Mouse (Mus musculus) retina, postnatal 7 days (tissue): ENCODE results near the gene Rbx1.
"Not testable (repeated sequence)": the region's sequence is repeated elsewhere in the genome, so short reads cannot be mapped to it uniquely, and the experiment has no call there.

Source experiments
- DNase-seq: peaks from one replicate; pipeline ENCODE4 v3.0.0-alpha.2; 2012; ENCODE audit warnings: low read depth, low spot score

Gene Rbx1

DNA sequence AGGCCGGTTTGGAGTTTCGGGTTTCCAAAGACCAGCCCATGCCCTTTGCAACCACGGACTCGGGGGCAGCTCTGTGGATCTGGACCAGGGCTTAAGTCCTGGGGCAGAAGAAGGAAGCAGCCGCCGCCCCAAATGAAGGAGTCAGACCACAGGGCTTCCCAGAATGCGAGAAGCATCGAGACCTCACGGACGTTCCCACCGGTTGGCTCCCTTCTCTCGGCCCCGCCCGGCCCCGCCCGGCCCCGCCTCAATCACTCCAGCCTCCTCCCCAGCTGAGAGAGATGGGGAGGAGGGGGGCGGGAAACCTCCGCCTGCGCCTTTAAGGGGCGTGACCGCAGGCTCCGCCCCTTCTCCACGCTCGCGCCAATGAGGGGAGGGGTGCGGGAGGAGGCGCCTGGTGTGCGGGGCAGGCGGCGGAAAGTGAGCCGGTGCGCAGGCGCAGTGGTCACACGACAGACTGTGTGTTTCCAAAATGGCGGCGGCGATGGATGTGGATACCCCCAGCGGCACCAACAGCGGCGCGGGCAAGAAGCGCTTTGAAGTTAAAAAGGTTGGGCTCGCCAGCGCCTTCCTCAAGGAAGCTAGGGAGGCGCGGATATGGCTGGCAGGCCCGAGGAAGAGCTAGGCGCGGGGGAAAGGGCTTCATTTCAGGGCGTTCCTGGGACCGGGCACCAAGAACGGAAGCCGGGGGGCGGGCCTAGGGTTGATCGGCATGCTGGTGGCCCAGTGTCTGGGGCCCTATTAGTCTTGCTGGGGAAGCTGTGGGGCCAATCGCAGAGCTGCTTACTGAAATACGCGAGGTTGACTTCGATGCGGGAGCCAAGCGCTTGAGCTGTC lies at the start of gene Rbx1:
Rbx1 (plus strand) TSS at position 396 of the 837 bp plus-strand sequence.
- peak; percentile 97 for DNase-seq

DNA sequence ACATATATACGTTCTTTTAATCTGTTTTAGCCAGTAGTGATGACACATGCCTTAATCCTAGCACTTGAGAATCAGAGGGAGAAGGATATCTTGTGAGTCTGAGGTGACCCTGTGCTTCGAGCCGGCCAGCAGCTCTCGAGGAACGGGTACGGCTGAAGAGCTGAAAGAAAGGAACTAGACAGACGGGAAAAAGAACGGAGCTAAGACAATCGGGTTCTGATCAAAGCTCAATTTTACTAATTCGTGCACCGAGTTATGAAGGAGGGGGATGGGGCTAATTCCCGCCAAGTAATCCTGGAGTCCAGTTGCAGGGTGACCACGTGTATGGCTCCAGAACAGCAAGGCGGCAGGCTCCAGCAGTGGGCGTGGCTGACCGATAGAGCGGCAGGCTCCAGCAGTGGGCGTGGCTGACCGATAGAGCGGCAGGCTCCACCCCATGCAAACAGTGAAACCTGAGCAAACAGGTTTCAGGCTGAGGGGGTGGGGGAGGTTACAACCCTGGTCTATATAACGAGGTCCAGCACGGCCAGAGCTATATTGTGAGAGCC lies 49.3 kb upstream of the Rbx1 start:
- not testable (repeated sequence) for DNase-seq

- no peak for DNase-seq
These were observed 48.0 kb upstream of the Rbx1 start for GRCm38 (mm10) chr15:81418065-81418464.

GRCm38 (mm10) chr15:81421454-81421853 lies 44.6 kb upstream of the Rbx1 start:
- no peak for DNase-seq

GRCm38 (mm10) chr15:81422156-81422681 lies 43.9 kb upstream of the Rbx1 start:
- DNase-seq: no peak

- DNase-seq: no peak
These were observed 40.8 kb upstream of the Rbx1 start for GRCm38 (mm10) chr15:81425311-81425710.

DNA sequence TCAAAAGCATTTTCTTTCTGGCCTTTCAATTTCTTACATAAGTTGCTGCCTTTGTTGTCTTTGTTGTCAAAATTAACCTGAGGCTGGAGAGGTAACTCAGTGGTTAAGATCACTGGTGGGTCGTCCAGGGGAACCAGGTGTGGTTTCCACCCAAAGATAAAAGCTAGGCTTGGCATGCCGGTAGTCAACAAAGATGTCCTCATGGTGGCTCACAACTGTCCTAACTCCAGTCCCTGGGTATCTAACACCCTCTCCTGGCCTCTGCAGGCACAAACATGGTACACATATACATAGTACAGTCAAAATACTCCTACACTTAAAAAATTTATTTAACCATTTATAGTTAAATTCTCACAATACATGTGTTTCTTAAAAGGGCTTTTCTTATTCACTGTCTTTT lies 38.1 kb upstream of the Rbx1 start:
- DNase-seq: no peak

- no peak for DNase-seq
These were observed 34.9 kb upstream of the Rbx1 start for GRCm38 (mm10) chr15:81431195-81431594.

GRCm38 (mm10) chr15:81438345-81438744 lies 27.8 kb upstream of the Rbx1 start:
- DNase-seq: no peak

DNA sequence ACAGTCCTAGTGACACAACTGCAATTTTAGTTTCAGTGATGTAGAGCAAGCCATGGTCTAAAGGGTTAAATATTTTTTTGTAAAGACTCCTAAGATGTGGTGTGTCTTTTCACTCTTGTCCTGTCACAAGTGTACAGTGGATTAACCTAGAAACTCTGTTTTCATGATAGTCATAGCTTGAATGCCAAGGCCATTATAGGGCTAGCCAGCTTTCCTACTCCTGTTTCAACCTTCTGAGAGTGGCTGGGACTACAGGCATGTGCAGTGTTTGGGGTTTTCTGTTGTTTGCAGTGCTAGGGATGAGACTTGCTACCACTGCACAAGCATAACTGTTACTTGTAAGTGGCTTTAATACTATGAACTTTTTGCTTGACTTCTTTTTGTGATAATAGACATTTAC lies 26.9 kb upstream of the Rbx1 start:
- DNase-seq: no peak

DNA sequence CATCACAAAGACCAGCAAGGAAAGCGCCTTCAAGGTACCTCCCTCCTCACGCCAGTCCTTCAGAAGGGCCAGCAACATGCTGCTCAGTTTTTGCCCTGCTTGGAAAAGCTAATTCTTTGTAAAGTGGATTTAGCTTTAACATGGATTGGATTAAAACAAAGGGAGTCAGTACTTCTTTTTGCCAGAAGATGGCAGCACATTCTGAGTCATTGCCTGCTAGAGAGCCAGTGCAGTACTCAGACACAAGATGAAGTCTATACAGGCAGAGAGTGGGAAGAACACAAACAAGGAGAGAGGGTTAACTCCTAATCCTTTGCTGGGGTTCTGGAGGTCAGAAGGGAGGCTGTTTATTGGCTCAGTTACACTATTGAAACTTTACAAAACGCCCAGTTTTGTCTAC lies 17.6 kb upstream of the Rbx1 start:
- DNase-seq: peak; percentile 85

DNA sequence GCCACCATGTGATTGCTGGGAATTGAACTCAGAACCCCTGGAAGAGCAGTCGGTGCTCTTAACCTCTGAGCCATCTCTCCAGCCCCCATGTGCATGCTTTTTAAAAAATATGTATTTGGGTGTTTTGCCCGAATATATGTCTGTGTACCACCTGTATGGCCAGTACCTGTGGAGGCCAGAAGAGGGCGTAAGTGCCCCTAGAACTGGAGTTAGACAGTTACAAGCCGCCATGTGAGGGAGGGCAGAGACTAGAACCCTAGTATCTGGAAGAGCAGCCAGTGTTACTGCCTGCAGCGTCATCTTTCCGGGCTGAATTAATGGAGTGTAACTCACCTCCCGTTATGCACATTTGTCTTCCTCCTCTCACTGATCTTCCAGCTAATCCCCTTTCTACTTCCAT lies 4.6 kb upstream of the Rbx1 start:
- no peak for DNase-seq

DNA sequence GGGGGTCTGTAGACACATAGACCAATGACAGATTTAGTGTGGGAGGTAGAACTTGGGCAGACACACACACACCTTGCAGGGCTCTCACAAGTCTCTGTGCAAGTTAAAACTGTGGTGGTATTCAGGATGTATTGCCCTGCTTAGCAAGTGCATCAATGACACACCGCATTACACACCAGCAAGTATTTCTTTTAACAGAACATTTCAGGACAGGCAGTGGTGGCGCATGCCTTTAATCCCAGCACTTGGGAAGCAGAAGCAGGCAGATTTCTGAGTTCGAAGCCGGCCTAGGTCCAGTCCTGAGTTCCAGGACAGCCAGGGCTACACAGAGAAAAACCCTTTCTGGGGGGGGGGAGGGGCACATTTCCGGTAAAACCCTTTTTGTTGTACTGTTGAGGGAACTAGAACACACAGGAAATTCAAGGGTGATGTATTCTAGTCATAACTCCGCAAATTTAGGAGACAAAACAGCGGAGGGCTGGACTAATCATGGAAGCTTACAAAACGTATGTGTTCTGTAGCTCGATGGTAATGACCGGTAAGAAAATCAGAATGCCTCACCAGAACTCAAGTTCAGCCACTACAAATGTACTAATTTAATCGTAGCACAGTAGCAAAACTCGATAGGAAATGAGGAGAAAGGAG lies 958 bp upstream of the Rbx1 start:
- DNase-seq: no peak

- no peak for DNase-seq
These were observed 630 bp downstream of the Rbx1 start for GRCm38 (mm10) chr15:81466738-81467113.

- DNase-seq: no peak
These were observed 4.6 kb downstream of the Rbx1 start for GRCm38 (mm10) chr15:81470735-81471134.

DNA sequence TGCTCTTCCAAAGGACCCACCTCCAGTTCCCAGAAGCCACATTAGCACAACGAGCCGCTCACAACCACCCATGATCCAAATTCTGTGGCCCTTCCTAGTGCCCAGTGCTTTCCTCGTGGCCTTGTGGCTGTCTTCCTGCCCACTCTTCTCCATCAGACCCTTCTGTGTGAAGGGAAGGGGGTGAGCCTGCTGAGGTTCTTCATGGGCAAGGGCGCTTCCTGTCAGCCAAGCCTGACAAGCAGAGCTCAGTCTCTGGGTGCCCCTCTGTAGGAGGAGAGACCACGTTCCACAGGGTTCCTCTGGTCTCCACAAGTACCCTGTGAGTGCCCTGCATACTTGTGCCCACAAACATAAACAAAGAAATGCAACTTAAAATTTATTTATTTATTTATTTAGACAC lies 6.2 kb downstream of the Rbx1 start:
- DNase-seq: no peak

DNA sequence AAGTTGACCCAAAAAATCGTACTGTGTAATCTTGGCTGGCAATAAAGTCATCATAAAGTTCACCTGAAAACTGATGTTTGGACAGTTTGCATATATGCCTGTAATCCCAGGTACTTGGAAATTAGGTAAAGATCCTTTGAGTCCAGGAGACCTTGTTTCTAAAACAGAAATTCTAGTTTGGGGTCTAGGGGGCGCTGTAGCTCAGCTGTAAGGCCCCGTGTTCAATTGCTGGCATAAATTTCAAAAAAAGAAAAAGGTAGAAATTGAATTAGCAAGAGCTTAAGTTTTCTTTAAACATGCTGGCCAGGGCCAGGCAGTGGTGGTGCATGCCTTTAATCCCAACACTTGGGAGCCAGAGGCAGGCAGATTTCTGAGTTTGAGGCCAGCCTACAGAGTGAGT lies 9.6 kb downstream of the Rbx1 start:
- no peak for DNase-seq

GRCm38 (mm10) chr15:81476597-81476996 lies 10.5 kb downstream of the Rbx1 start:
- DNase-seq: no peak

DNA sequence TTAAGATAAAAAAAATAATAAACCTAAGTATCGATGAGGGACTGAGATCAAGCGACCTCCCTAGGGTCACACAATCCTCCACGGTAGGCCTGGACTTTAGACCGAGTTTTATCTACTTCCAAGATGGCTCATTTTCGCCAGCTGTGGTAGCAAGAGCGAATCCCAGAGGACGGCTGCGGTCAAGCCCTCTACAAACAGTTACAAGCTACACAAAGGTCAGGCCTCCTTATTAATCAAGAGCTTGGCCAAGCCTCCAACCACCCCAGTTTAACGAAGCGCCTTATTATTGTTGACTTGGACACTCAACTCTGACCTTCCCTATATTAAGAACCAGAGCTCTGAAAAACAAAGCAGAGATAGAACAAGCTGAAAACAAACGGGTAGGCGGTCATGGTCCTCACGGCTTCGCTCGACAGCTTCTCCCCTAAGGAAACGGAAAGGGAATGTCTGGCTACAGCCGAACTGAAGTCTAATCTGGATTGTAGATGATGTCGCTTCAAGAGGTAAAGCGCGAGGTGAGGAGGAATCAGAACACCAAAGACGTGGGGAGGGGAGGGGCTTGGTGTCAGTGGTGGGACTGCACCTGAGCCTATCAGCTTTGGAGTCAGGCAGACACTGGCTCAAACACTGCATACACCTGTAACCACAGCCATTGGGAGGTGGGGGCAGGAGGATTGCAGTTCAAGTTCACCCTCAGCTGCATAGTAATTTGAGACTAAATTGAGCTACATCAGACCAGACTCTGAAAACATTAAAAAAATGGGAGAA lies 13.5 kb downstream of the Rbx1 start:
- DNase-seq: no peak

GRCm38 (mm10) chr15:81480284-81480683 lies 14.2 kb downstream of the Rbx1 start:
- not testable (repeated sequence) for DNase-seq

DNA sequence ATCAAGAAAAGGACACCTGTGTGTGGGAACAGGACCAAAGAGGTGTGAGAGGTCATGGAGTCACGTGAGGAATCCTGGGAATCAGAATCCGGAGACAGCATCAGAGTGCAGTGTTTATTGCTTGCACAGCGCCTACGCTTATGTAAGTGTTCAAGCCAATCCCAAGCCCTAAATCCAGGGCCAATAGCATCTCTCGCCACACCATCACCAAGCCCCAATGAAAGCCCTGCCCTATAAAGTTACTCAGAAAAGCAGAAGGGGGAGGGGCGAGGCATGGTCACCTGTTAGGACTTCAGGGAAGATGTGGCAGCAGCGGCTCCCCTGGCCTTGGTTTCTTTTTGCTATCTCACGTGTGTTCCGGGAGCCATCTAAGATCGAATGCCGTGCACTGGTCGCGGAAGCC lies 14.9 kb downstream of the Rbx1 start:
- no peak for DNase-seq

DNA sequence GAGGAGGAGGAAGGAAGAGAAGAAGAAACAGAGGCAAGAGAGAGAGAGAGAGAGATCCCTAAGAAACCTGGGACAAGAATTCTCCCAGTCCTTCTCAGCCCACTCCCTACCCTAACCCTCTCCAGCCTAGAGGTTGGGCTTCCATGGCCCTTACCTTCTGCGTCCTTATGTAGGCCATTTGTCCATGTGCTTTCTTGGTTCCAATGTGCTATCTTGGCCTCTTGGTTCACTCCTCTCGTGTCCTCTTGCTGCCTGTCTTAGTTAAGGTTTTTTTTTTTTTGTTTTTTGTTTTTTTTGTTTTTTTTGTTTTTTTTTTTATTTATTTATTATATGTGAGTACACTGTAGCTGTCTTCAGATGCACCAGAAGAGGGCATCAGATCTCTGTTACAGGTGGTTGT lies 16.9 kb downstream of the Rbx1 start:
- no peak for DNase-seq
